Comparison of ENCODE assay signal across 18 mouse cellular contexts in the genomic region with DNA sequence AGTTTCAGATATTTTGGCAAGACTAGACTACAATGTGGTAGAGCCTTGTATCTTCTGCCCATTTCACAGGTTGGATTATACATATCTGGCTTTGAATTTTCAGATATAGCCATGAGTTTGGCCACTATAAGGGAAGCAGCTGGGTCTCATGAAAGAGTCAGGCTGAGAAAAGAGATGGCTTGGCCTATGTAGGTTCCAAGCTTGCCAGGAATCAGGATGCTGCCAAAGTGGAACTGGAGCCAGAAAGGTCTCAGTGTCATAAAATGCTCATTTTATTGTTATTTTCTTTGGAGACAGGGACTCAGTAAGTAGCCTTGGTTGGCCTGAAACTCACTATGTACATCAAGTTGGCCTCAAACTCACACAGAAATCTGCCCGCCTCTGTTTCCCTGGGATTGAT.
"Had no signal": no experiment of that assay in that cellular context is flagged by ENCODE, and none has a peak within 500 bp of the region (broad histone marks: within the 10 kb centered on the region; RNA-seq: fewer than 3 reads in every experiment).

No protein-coding gene starts in this region.

- H3K4me2 ChIP-seq: limb, embryonic 12.5 days; liver, embryonic 13.5 days; lung, embryonic 15.5 days; midbrain, embryonic 11.5 days; midbrain, embryonic 15.5 days; neural tube, embryonic 12.5 days had no signal

- H3K9me3 ChIP-seq: limb, embryonic 12.5 days; liver, embryonic 13.5 days; lung, embryonic 15.5 days; megakaryocyte, embryonic 14.5 days; midbrain, embryonic 15.5 days; neural tube, embryonic 12.5 days had no signal

- H3K4me1 ChIP-seq: limb, embryonic 12.5 days; liver, embryonic 13.5 days; lung, embryonic 15.5 days; midbrain, embryonic 15.5 days; neural tube, embryonic 12.5 days had no signal

- ATAC-seq: liver, postnatal 0 days; midbrain, embryonic 15.5 days had no signal

- DNase-seq: kidney, postnatal 25 days; liver; liver, embryonic 13.5 days; liver, postnatal 0 days; lung, postnatal 14 days; retina, postnatal 1 day; right cerebral cortex, postnatal 4 days; spleen, adult 18-20 months; thymus, adult 18-20 months; thymus, postnatal 14 days had no signal

- H3K27ac ChIP-seq: layer of hippocampus, adult 2 months; limb, embryonic 12.5 days; liver, embryonic 13.5 days; lung, embryonic 15.5 days; macrophage; midbrain, embryonic 15.5 days; neural tube, embryonic 12.5 days had no signal

- H3K4me3 ChIP-seq: layer of hippocampus, adult 2 months; limb, embryonic 12.5 days; liver, embryonic 13.5 days; lung, embryonic 15.5 days; megakaryocyte, embryonic 14.5 days; midbrain, embryonic 15.5 days; neural tube, embryonic 12.5 days had no signal

- H3K27me3 ChIP-seq: limb, embryonic 12.5 days; liver, embryonic 13.5 days; lung, embryonic 15.5 days; megakaryocyte, embryonic 14.5 days; midbrain, embryonic 15.5 days; neural tube, embryonic 12.5 days had no signal

- H3K9ac ChIP-seq: limb, embryonic 12.5 days; liver, embryonic 13.5 days; liver, postnatal 0 days; lung, embryonic 15.5 days; midbrain, embryonic 15.5 days; neural tube, embryonic 12.5 days had no signal
